Mouse (Mus musculus): Measurements from ENCODE around the gene Lrig1.
A peak's percentile ranks its signal among the peaks of the same experiment; 100 is the strongest.

Gene Lrig1

DNA sequence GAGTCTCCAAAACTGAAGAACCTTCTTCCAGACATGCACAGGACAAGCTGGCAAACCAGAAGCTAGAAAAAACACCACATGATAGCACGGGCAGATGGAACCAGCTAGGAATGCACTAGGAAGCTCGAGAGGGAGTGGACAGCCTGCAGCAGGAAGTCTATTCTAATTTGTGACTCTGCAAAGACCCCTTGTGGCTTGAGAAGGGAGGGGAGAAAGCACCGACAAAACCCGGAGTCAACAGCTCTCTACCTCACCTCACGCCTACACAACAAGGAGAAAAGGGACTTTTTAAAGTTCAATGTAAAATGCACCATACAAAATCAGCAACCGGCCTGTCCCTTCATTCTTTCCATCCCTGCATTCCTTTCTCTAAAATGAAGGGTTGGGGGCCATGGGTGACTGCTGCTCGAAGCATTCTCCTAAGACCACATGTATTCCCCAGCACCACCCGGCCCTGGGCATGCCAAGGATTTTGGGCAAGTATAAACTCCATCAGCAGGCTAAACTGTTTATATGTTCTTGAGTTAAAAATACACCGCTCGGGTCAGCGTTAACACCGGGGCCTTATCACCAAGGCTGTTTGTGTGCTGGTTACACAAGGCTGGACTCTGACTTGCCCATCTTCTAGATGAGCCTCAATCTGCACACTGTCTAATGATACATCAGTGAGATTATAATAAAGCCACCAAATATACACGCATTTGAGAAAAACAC is 15.0 kb downstream of the Lrig1 start:
- H3K4me3 ChIP-seq (replicated peaks; ENCODE audit: low read length) = peak overlapping the region; percentile 35
- peaks cover 95% of the 10 kb centered on the region for H3K4me1 ChIP-seq (replicated peaks; ENCODE audit: low read depth, low read length)
- H3K9me3 ChIP-seq (ENCODE audit: low read length) = no peaks in the 10 kb centered on the region
- TF ChIP-seq CTCF (conservative IDR thresholded peaks at IDR 0.05; ENCODE audit: low read length) (no peak), NANOG (IDR thresholded peaks at IDR 0.05; ENCODE audit: borderline replicate concordance, low read length) (no peak), POU5F1 (IDR thresholded peaks at IDR 0.05; ENCODE audit: borderline replicate concordance, low read length) (no peak)
- H3K27me3 ChIP-seq (ENCODE audit: insufficient read depth, low read length) = no peaks in the 10 kb centered on the region
- H3K36me3 ChIP-seq (ENCODE audit: insufficient read depth, low read length) = no peaks in the 10 kb centered on the region

GRCm38 (mm10) chr6:94683701-94684100 is 16.3 kb downstream of the Lrig1 start:
- no peak overlapping the region for H3K4me3 ChIP-seq (replicated peaks; ENCODE audit: low read length)
- H3K36me3 ChIP-seq (ENCODE audit: insufficient read depth, low read length) = no peaks in the 10 kb centered on the region
- no peaks in the 10 kb centered on the region for H3K9me3 ChIP-seq (ENCODE audit: low read length)
- peaks cover 92% of the 10 kb centered on the region for H3K4me1 ChIP-seq (replicated peaks; ENCODE audit: low read depth, low read length)
- H3K27me3 ChIP-seq (ENCODE audit: insufficient read depth, low read length) = no peaks in the 10 kb centered on the region
- TF ChIP-seq CTCF (conservative IDR thresholded peaks at IDR 0.05; ENCODE audit: low read length) = no peak
- no peak for TF ChIP-seq POU5F1 (IDR thresholded peaks at IDR 0.05; ENCODE audit: borderline replicate concordance, low read length)
- TF ChIP-seq NANOG (IDR thresholded peaks at IDR 0.05; ENCODE audit: borderline replicate concordance, low read length) = no peak

DNA sequence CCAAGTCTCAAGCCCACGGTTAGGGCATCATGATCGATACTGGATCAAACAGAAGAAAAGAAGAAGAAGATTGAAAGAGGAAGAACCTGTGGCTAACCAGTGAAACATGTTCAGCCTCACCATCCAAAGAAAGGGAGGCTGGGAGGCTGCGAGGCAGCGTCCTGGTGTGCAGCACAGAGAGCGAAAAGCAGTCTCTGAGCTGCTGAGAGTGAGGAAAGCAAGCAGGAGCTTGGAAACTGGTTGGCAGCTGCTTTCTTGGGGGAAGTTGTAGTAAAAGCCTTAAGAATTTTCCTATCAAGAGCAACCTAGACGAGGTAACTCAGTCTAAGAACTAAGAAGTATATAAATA is 17.7 kb downstream of the Lrig1 start:
- no peaks in the 10 kb centered on the region for H3K36me3 ChIP-seq (ENCODE audit: insufficient read depth, low read length)
- H3K9me3 ChIP-seq (ENCODE audit: low read length) = no peaks in the 10 kb centered on the region
- TF ChIP-seq CTCF (conservative IDR thresholded peaks at IDR 0.05; ENCODE audit: low read length) = no peak
- TF ChIP-seq POU5F1 (IDR thresholded peaks at IDR 0.05; ENCODE audit: borderline replicate concordance, low read length) = no peak
- no peak for TF ChIP-seq NANOG (IDR thresholded peaks at IDR 0.05; ENCODE audit: borderline replicate concordance, low read length)
- H3K4me1 ChIP-seq (replicated peaks; ENCODE audit: low read depth, low read length) = peaks cover 92% of the 10 kb centered on the region
- H3K4me3 ChIP-seq (replicated peaks; ENCODE audit: low read length) = no peak overlapping the region
- H3K27me3 ChIP-seq (ENCODE audit: insufficient read depth, low read length) = no peaks in the 10 kb centered on the region

- H3K9me3 ChIP-seq (ENCODE audit: low read length) = no peaks in the 10 kb centered on the region
- peaks cover 92% of the 10 kb centered on the region for H3K4me1 ChIP-seq (replicated peaks; ENCODE audit: low read depth, low read length)
- TF ChIP-seq CTCF (conservative IDR thresholded peaks at IDR 0.05; ENCODE audit: low read length) (no peak), NANOG (IDR thresholded peaks at IDR 0.05; ENCODE audit: borderline replicate concordance, low read length) (no peak), POU5F1 (IDR thresholded peaks at IDR 0.05; ENCODE audit: borderline replicate concordance, low read length) (no peak)
- H3K36me3 ChIP-seq (ENCODE audit: insufficient read depth, low read length) = no peaks in the 10 kb centered on the region
- H3K4me3 ChIP-seq (replicated peaks; ENCODE audit: low read length) = 0 out of 2 replicates have a peak overlapping the region, but pooled peaks have one; percentile 14
- no peaks in the 10 kb centered on the region for H3K27me3 ChIP-seq (ENCODE audit: insufficient read depth, low read length)
These were observed 18.3 kb downstream of the Lrig1 start for GRCm38 (mm10) chr6:94681446-94682269.

DNA sequence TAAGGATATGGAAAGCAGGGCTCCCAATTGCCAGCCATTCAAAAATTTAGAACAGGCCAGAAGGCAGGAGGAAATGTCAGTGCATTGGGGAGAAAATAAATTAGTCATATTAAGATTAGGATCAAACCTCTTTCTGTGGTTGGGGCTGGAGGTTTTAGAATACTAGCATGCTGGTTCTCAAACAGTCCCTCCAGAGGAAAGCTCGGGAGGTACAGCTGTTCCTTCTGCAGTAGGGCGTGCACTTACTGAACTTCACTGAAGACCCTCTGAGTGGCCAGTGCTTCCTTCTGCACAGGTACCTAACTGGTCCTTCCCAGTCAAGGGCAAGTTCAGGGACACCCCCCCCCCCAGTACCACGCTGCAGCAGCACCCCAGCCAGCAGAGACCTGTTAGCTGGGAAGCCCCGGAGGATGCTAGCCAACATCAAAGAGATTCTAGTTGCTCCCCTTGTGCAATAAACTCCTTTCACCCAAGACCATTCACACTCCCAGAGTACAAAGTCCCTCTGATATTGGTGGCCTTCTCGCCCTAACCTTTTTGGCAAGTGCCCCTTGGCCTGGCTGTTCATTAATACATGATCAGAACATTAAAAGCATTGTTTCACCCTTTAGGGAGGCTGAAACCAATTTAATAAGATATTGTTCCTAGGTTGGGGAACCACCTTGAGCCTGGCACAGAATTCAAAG is 19.1 kb downstream of the Lrig1 start:
- TF ChIP-seq NANOG (IDR thresholded peaks at IDR 0.05; ENCODE audit: borderline replicate concordance, low read length) (no peak), POU5F1 (IDR thresholded peaks at IDR 0.05; ENCODE audit: borderline replicate concordance, low read length) (no peak), CTCF (conservative IDR thresholded peaks at IDR 0.05; ENCODE audit: low read length) (no peak)
- no peaks in the 10 kb centered on the region for H3K36me3 ChIP-seq (ENCODE audit: insufficient read depth, low read length)
- H3K4me3 ChIP-seq (replicated peaks; ENCODE audit: low read length) = no peak overlapping the region
- H3K4me1 ChIP-seq (replicated peaks; ENCODE audit: low read depth, low read length) = peaks cover 92% of the 10 kb centered on the region
- H3K9me3 ChIP-seq (ENCODE audit: low read length) = no peaks in the 10 kb centered on the region
- no peaks in the 10 kb centered on the region for H3K27me3 ChIP-seq (ENCODE audit: insufficient read depth, low read length)

GRCm38 (mm10) chr6:94679249-94679648 is 20.7 kb downstream of the Lrig1 start:
- TF ChIP-seq POU5F1 (IDR thresholded peaks at IDR 0.05; ENCODE audit: borderline replicate concordance, low read length) (no peak), CTCF (conservative IDR thresholded peaks at IDR 0.05; ENCODE audit: low read length) (no peak), NANOG (IDR thresholded peaks at IDR 0.05; ENCODE audit: borderline replicate concordance, low read length) (no peak)
- H3K27me3 ChIP-seq (ENCODE audit: insufficient read depth, low read length) = no peaks in the 10 kb centered on the region
- no peaks in the 10 kb centered on the region for H3K36me3 ChIP-seq (ENCODE audit: insufficient read depth, low read length)
- no peaks in the 10 kb centered on the region for H3K9me3 ChIP-seq (ENCODE audit: low read length)
- H3K4me1 ChIP-seq (replicated peaks; ENCODE audit: low read depth, low read length) = peaks cover 78% of the 10 kb centered on the region
- no peak overlapping the region for H3K4me3 ChIP-seq (replicated peaks; ENCODE audit: low read length)

- no peaks in the 10 kb centered on the region for H3K27me3 ChIP-seq (ENCODE audit: insufficient read depth, low read length)
- H3K9me3 ChIP-seq (ENCODE audit: low read length) = no peaks in the 10 kb centered on the region
- peaks cover 71% of the 10 kb centered on the region for H3K4me1 ChIP-seq (replicated peaks; ENCODE audit: low read depth, low read length)
- no peak overlapping the region for H3K4me3 ChIP-seq (replicated peaks; ENCODE audit: low read length)
- no peak for TF ChIP-seq POU5F1 (IDR thresholded peaks at IDR 0.05; ENCODE audit: borderline replicate concordance, low read length)
- no peak for TF ChIP-seq CTCF (conservative IDR thresholded peaks at IDR 0.05; ENCODE audit: low read length)
- TF ChIP-seq NANOG (IDR thresholded peaks at IDR 0.05; ENCODE audit: borderline replicate concordance, low read length) = no peak
- no peaks in the 10 kb centered on the region for H3K36me3 ChIP-seq (ENCODE audit: insufficient read depth, low read length)
These were observed 21.4 kb downstream of the Lrig1 start for GRCm38 (mm10) chr6:94678377-94679164.
